Mouse (Mus musculus): ENCODE measurements at regions not wholly inside any gene's neighbourhood (a gene's known extent, or its start where the extent isn't known, plus 50 kb on each side); places are given as distances from the start of the nearest gene placed in this dataset.

GRCm38 (mm10) chrX:145848937-145849783, 344.2 kb upstream of the Amot start:
- intact Hi-C loops (cut with DNase I): no loop called here
- peak; percentile 44 to 48 for DNase-seq

GRCm38 (mm10) chrX:145833106-145833505, 328.1 kb upstream of the Amot start:
- intact Hi-C loops (cut with DNase I): no loop called here
- DNase-seq: no peak

GRCm38 (mm10) chrX:145812995-145813394, 308.0 kb upstream of the Amot start:
- intact Hi-C loops (cut with DNase I): no loop called here
- no peak for DNase-seq

All from heart, postnatal 10 days (tissue).